Mouse (Mus musculus): ENCODE measurements around the gene Olfr1270. TPM values are rescaled to one million over a fixed set of nuclear protein-coding genes. Genes with fewer than 3 reads are reported as not detected.
"Not testable (repeated sequence)": the region's sequence is repeated elsewhere in the genome, so short reads cannot be mapped to it uniquely, and the experiment has no call there.

Olfr1270 gene
- total RNA-seq (2021), result not detected
- long read RNA-seq, experiment 1, result 0 reads
- long read RNA-seq, experiment 2, result 0 reads

GRCm38 (mm10) chr2:90152991-90153390 is at the start of gene Olfr1270:
Gene Olfr1270 (minus strand): TSS chr2:90153091.
- no peak for TF ChIP-seq CTCF (IDR thresholded peaks at IDR 0.05)
- intact Hi-C loops (cut with DNase I), result no loop called here
- no peak within 1 kb of the TSS for H3K27ac ChIP-seq
- no peak within 1 kb of the TSS for H3K4me3 ChIP-seq
- no peak for DNase-seq

GRCm38 (mm10) chr2:90199606-90200005 is 46.7 kb upstream of the Olfr1270 start:
- H3K4me3 ChIP-seq; H3K27ac ChIP-seq; DNase-seq; intact Hi-C loops (cut with DNase I): not testable (repeated sequence)

GRCm38 (mm10) chr2:90195285-90195684 is 42.4 kb upstream of the Olfr1270 start:
- H3K27ac ChIP-seq; DNase-seq; intact Hi-C loops (cut with DNase I): not testable (repeated sequence)

GRCm38 (mm10) chr2:90194750-90195149 is 41.9 kb upstream of the Olfr1270 start:
- DNase-seq; H3K4me3 ChIP-seq; intact Hi-C loops (cut with DNase I); H3K27ac ChIP-seq: not testable (repeated sequence)

More at GRCm38 (mm10) chr2:90195285-90195684, 42.4 kb upstream of the Olfr1270 start:
- H3K4me3 ChIP-seq, result not testable (repeated sequence)

GRCm38 (mm10) chr2:90187082-90187481 is 34.2 kb upstream of the Olfr1270 start:
- H3K4me3 ChIP-seq; DNase-seq; intact Hi-C loops (cut with DNase I); H3K27ac ChIP-seq: not testable (repeated sequence)

GRCm38 (mm10) chr2:90186082-90186481 is 33.2 kb upstream of the Olfr1270 start:
- H3K27ac ChIP-seq; DNase-seq; H3K4me3 ChIP-seq; intact Hi-C loops (cut with DNase I): not testable (repeated sequence)

GRCm38 (mm10) chr2:90153916-90154315 is 1.0 kb upstream of the Olfr1270 start:
- DNase-seq, result no peak
- intact Hi-C loops (cut with DNase I), result no loop called here
- Histone ChIP-seq H3K27ac (no peak overlapping the region), H3K4me3 (no peak overlapping the region)
- TF ChIP-seq CTCF (IDR thresholded peaks at IDR 0.05), result no peak

GRCm38 (mm10) chr2:90142196-90142595 is 10.7 kb downstream of the Olfr1270 start, which contains the start of gene Olfr32:
Gene Olfr32 (minus strand): TSS chr2:90142296.
- intact Hi-C loops (cut with DNase I), result no loop called here
- TF ChIP-seq CTCF (IDR thresholded peaks at IDR 0.05), result no peak
- DNase-seq, result no peak

GRCm38 (mm10) chr2:90121312-90121711 is 31.6 kb downstream of the Olfr1270 start, which contains the start of gene Olfr1269:
Gene Olfr1269 (minus strand): TSS chr2:90121412.
- Histone ChIP-seq H3K4me3 (no peak within 1 kb of the TSS), H3K27ac (no peak within 1 kb of the TSS)
- intact Hi-C loops (cut with DNase I), result no loop called here
- DNase-seq, result no peak
- TF ChIP-seq CTCF (IDR thresholded peaks at IDR 0.05), result no peak

More at GRCm38 (mm10) chr2:90142196-90142595, 10.7 kb downstream of the Olfr1270 start, which contains the start of gene Olfr32:
- no peak within 1 kb of the TSS for H3K4me3 ChIP-seq
- no peak within 1 kb of the TSS for H3K27ac ChIP-seq

Other genes with a start within 250 kb of the Olfr1270 start
- not detected for gene Olfr1258, start 225.8 kb downstream of the Olfr1270 start, total RNA-seq (2021)
- gene Olfr1259, start 204.4 kb downstream of the Olfr1270 start, total RNA-seq (2021), result not detected
- not detected for gene Olfr1260, start 178.8 kb downstream of the Olfr1270 start, total RNA-seq (2021)
- gene Olfr1261, start 161.9 kb downstream of the Olfr1270 start, total RNA-seq (2021), result not detected
- gene Olfr1262, start 152.9 kb downstream of the Olfr1270 start, total RNA-seq (2021), result not detected
- not detected for gene Olfr1263, start 141.0 kb downstream of the Olfr1270 start, total RNA-seq (2021)
- gene Olfr1264, start 127.5 kb downstream of the Olfr1270 start, total RNA-seq (2021), result not detected
- gene Olfr1265, start 117.8 kb downstream of the Olfr1270 start, total RNA-seq (2021), result not detected
- gene Olfr140, start 89.5 kb downstream of the Olfr1270 start, total RNA-seq (2021), result not detected
- gene Olfr1269, start 31.7 kb downstream of the Olfr1270 start, total RNA-seq (2021), result not detected
- gene Olfr32, start 10.8 kb downstream of the Olfr1270 start, total RNA-seq (2021), result not detected
- not detected for gene Olfr1506, start 71.4 kb upstream of the Olfr1270 start, total RNA-seq (2021)
- gene Olfr142, start 104.5 kb upstream of the Olfr1270 start, total RNA-seq (2021), result not detected
- not detected for gene Olfr1271, start 117.9 kb upstream of the Olfr1270 start, total RNA-seq (2021)
- gene Olfr1272, start 139.8 kb upstream of the Olfr1270 start, total RNA-seq (2021), result not detected
- not detected for gene Gm13769, start 169.1 kb upstream of the Olfr1270 start, total RNA-seq (2021)
- gene Olfr1274-ps, start 245.6 kb upstream of the Olfr1270 start, total RNA-seq (2021), result not detected